Mouse (Mus musculus): ENCODE data around the gene Kank4.

DNA sequence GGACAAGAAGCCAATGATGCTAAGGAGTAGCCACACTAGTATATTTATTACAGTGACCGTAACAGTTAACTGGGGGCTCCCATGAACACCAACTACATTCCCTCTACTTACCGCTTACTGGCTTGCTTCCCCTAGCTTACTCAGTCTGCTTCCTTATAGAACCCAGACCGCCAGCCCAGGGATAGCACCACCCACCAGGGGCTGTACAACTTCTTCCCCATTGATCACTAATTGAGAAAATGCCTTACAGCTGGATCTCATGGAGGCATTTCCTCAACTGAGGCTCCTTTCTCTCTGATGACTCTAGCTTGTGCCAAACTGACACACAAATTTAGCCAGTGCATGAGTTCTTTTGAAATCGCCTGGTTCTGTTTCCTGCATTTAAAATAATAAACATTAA, 21.6 kb upstream of the Kank4 start:
- no peak for TF ChIP-seq CTCF (IDR thresholded peaks at IDR 0.05; ENCODE audit: low read depth)
- no peak for TF ChIP-seq EP300 (IDR thresholded peaks at IDR 0.05; ENCODE audit: low read depth)

All from liver, postnatal 0 days (tissue).